Mouse (Mus musculus) myocyte (in vitro differentiated cells): ENCODE data around the gene Tesc.

Source experiments
- E2F4 ChIP-seq: IDR thresholded peaks from one replicate; pipeline ENCODE4 v1.6.1; 2011; ENCODE audit warnings: mild to moderate bottlenecking, control low read depth, moderate library complexity; ENCODE audit not compliant: insufficient read depth
- MYOD1 ChIP-seq, 3 experiments: IDR thresholded peaks; one replicate each; pipeline ENCODE4 v1.6.1; 2011; ENCODE audit warnings: control low read depth in 2 of 3, low read depth in 2 of 3, mild to moderate bottlenecking in 2 of 3, moderate library complexity in 1 of 3; ENCODE audit not compliant: insufficient read length in 2 of 3, control insufficient read depth in 1 of 3
- POLR2A ChIP-seq: IDR thresholded peaks from one replicate; pipeline ENCODE4 v1.6.1; 2011; ENCODE audit warnings: low read depth, mild to moderate bottlenecking, control low read depth, moderate library complexity; ENCODE audit not compliant: insufficient read length
- POLR2AphosphoS2 ChIP-seq: IDR thresholded peaks from one replicate; pipeline ENCODE4 v1.6.1; 2011; ENCODE audit warnings: low read depth, control low read depth; ENCODE audit not compliant: insufficient read length
- USF1 ChIP-seq: IDR thresholded peaks from one replicate; pipeline ENCODE4 v1.6.1; 2011; ENCODE audit warnings: low read depth, mild to moderate bottlenecking, control low read depth, moderate library complexity

GRCm38 (mm10) chr5:118025880-118026279, 1.7 kb upstream of the Tesc start:
- TF ChIP-seq E2F4 = no peak
- TF ChIP-seq POLR2A = no peak
- no peak for TF ChIP-seq MYOD1 (IDR thresholded peaks at IDR 0.05; ENCODE audit: control insufficient read depth in 1 of 3, insufficient read length in 2 of 3, low read depth in 2 of 3)
- no peak for TF ChIP-seq USF1
- no peak for TF ChIP-seq POLR2AphosphoS2
